Mouse (Mus musculus): Measurements from ENCODE around the gene Sort1. TPM values are rescaled to one million over a fixed set of nuclear protein-coding genes. Genes with fewer than 3 reads are reported as not detected.

Sort1 gene
- polyA plus RNA-seq, 1 experiment from 2014 or later: 12.1 TPM

GRCm38 (mm10) chr3:108321671-108322070 lies 37.8 kb downstream of the Sort1 start:
- H3K27ac ChIP-seq: no peak overlapping the region
- peaks cover 6% of the 10 kb centered on the region; the same call in 1 of the 2 replicates for H3K36me3 ChIP-seq
- H3K4me2 ChIP-seq: no peak overlapping the region
- no peak overlapping the region for H3K4me3 ChIP-seq (replicated peaks)
- H3K4me1 ChIP-seq: no peaks in the 10 kb centered on the region
- no peaks in the 10 kb centered on the region for H3K9me3 ChIP-seq (replicated peaks)
- H3K9ac ChIP-seq: no peak overlapping the region
- 78% methylated on average over 4 of the region's 4 CpGs for WGBS
- ATAC-seq (replicated peaks; ENCODE audit: low FRiP score): no peak
- no peaks in the 10 kb centered on the region for H3K27me3 ChIP-seq

GRCm38 (mm10) chr3:108322136-108322535 lies 38.3 kb downstream of the Sort1 start:
- Histone ChIP-seq H3K4me1 (no peaks in the 10 kb centered on the region), H3K36me3 (peaks cover 10% of the 10 kb centered on the region), H3K9me3 (replicated peaks) (no peaks in the 10 kb centered on the region), H3K4me3 (replicated peaks) (no peak overlapping the region), H3K27ac (no peak overlapping the region), H3K4me2 (no peak overlapping the region), H3K27me3 (no peaks in the 10 kb centered on the region), H3K9ac (no peak overlapping the region)
- 81% methylated on average over 4 of the region's 4 CpGs for WGBS
- no peak for ATAC-seq (replicated peaks; ENCODE audit: low FRiP score)

GRCm38 (mm10) chr3:108322962-108323361 lies 39.1 kb downstream of the Sort1 start:
- Histone ChIP-seq H3K4me1 (no peaks in the 10 kb centered on the region), H3K36me3 (peaks cover 11% of the 10 kb centered on the region), H3K4me2 (no peak overlapping the region), H3K27ac (no peak overlapping the region), H3K4me3 (replicated peaks) (no peak overlapping the region), H3K27me3 (no peaks in the 10 kb centered on the region), H3K9ac (no peak overlapping the region), H3K9me3 (replicated peaks) (no peaks in the 10 kb centered on the region)
- no peak for ATAC-seq (replicated peaks; ENCODE audit: low FRiP score)
- 82% methylated on average over 3 of the region's 3 CpGs for WGBS

- Histone ChIP-seq H3K27ac (no peak overlapping the region), H3K27me3 (no peaks in the 10 kb centered on the region), H3K36me3 (peaks cover 15% of the 10 kb centered on the region), H3K9me3 (replicated peaks) (no peaks in the 10 kb centered on the region), H3K4me2 (no peak overlapping the region), H3K4me3 (replicated peaks) (no peak overlapping the region), H3K4me1 (peaks cover 5% of the 10 kb centered on the region), H3K9ac (no peak overlapping the region)
- ATAC-seq (replicated peaks; ENCODE audit: low FRiP score): no peak
- WGBS: 83% methylated on average over 4 of the region's 4 CpGs
Observed at GRCm38 (mm10) chr3:108324837-108325236, 41.0 kb downstream of the Sort1 start.

GRCm38 (mm10) chr3:108325521-108325920 lies 41.6 kb downstream of the Sort1 start:
- H3K4me3 ChIP-seq (replicated peaks): no peak overlapping the region

GRCm38 (mm10) chr3:108327275-108327674 lies 43.4 kb downstream of the Sort1 start:
- 87% methylated on average over 8 of the region's 8 CpGs for WGBS
- ATAC-seq (replicated peaks; ENCODE audit: low FRiP score): no peak
- H3K27ac ChIP-seq: no peak overlapping the region

More at GRCm38 (mm10) chr3:108325521-108325920, 41.6 kb downstream of the Sort1 start:
- Histone ChIP-seq H3K9ac (no peak overlapping the region), H3K9me3 (replicated peaks) (no peaks in the 10 kb centered on the region), H3K4me1 (peaks cover 5% of the 10 kb centered on the region), H3K4me2 (no peak overlapping the region), H3K36me3 (peaks cover 22% of the 10 kb centered on the region), H3K27me3 (no peaks in the 10 kb centered on the region), H3K27ac (no peak overlapping the region)
- WGBS: 92% methylated on average over 9 of the region's 9 CpGs
- no peak for ATAC-seq (replicated peaks; ENCODE audit: low FRiP score)

GRCm38 (mm10) chr3:108327916-108328315 lies 44.0 kb downstream of the Sort1 start:
- H3K4me2 ChIP-seq: no peak overlapping the region
- no peak for ATAC-seq (replicated peaks; ENCODE audit: low FRiP score)
- no peak overlapping the region for H3K27ac ChIP-seq
- no peaks in the 10 kb centered on the region for H3K9me3 ChIP-seq (replicated peaks)
- H3K9ac ChIP-seq: no peak overlapping the region
- peaks cover 43% of the 10 kb centered on the region for H3K36me3 ChIP-seq
- no peaks in the 10 kb centered on the region for H3K27me3 ChIP-seq
- 58% methylated on average over 3 of the region's 3 CpGs for WGBS
- peaks cover 5% of the 10 kb centered on the region for H3K4me1 ChIP-seq
- no peak overlapping the region for H3K4me3 ChIP-seq (replicated peaks)

More at GRCm38 (mm10) chr3:108327275-108327674, 43.4 kb downstream of the Sort1 start:
- Histone ChIP-seq H3K4me1 (peaks cover 5% of the 10 kb centered on the region), H3K4me3 (replicated peaks) (no peak overlapping the region), H3K36me3 (peaks cover 37% of the 10 kb centered on the region), H3K4me2 (no peak overlapping the region), H3K27me3 (no peaks in the 10 kb centered on the region), H3K9ac (no peak overlapping the region), H3K9me3 (replicated peaks) (no peaks in the 10 kb centered on the region)

- peaks cover 5% of the 10 kb centered on the region for H3K4me1 ChIP-seq
- no peak overlapping the region for H3K4me3 ChIP-seq (replicated peaks)
- H3K9me3 ChIP-seq (replicated peaks): no peaks in the 10 kb centered on the region
- no peak overlapping the region for H3K9ac ChIP-seq
- no peak for ATAC-seq (replicated peaks; ENCODE audit: low FRiP score)
- peaks cover 44% of the 10 kb centered on the region for H3K36me3 ChIP-seq
- H3K27ac ChIP-seq: peak overlapping the region; percentile 81
- no peaks in the 10 kb centered on the region for H3K27me3 ChIP-seq
- WGBS: 44% methylated on average over 9 of the region's 9 CpGs
- peak overlapping the region; percentile 12; the same call in 1 of the 2 replicates for H3K4me2 ChIP-seq
Observed at GRCm38 (mm10) chr3:108328441-108328841, 44.6 kb downstream of the Sort1 start.

- ATAC-seq (replicated peaks; ENCODE audit: low FRiP score): no peak
- Histone ChIP-seq H3K36me3 (peaks cover 60% of the 10 kb centered on the region), H3K4me1 (peaks cover 5% of the 10 kb centered on the region), H3K9me3 (replicated peaks) (no peaks in the 10 kb centered on the region), H3K27ac (no peak overlapping the region), H3K4me2 (no peak overlapping the region), H3K27me3 (no peaks in the 10 kb centered on the region), H3K4me3 (replicated peaks) (no peak overlapping the region), H3K9ac (no peak overlapping the region)
- WGBS: 90% methylated on average over 6 of the region's 6 CpGs
Observed at GRCm38 (mm10) chr3:108330812-108331211, 46.9 kb downstream of the Sort1 start.

GRCm38 (mm10) chr3:108336878-108337277 lies 53.0 kb downstream of the Sort1 start:
- H3K9me3 ChIP-seq (replicated peaks): no peaks in the 10 kb centered on the region
- no peaks in the 10 kb centered on the region for H3K27me3 ChIP-seq
- H3K27ac ChIP-seq: no peak overlapping the region
- no peaks in the 10 kb centered on the region for H3K4me1 ChIP-seq
- no peak overlapping the region for H3K9ac ChIP-seq
- no peak for ATAC-seq (replicated peaks; ENCODE audit: low FRiP score)
- WGBS: 94% methylated on average over 5 of the region's 5 CpGs
- peaks cover 85% of the 10 kb centered on the region for H3K36me3 ChIP-seq
- H3K4me3 ChIP-seq (replicated peaks): no peak overlapping the region
- H3K4me2 ChIP-seq: no peak overlapping the region

- 76% methylated on average over 2 of the region's 2 CpGs for WGBS
- Histone ChIP-seq H3K36me3 (peaks cover 82% of the 10 kb centered on the region), H3K9ac (no peak overlapping the region), H3K4me2 (no peak overlapping the region), H3K27me3 (no peaks in the 10 kb centered on the region), H3K27ac (no peak overlapping the region), H3K9me3 (replicated peaks) (no peaks in the 10 kb centered on the region), H3K4me3 (replicated peaks) (no peak overlapping the region), H3K4me1 (no peaks in the 10 kb centered on the region)
- no peak for ATAC-seq (replicated peaks; ENCODE audit: low FRiP score)
Observed at GRCm38 (mm10) chr3:108341040-108341439, 57.2 kb downstream of the Sort1 start.

- WGBS: 82% methylated on average over 7 of the region's 7 CpGs
- no peak overlapping the region for H3K27ac ChIP-seq
- no peak for ATAC-seq (replicated peaks; ENCODE audit: low FRiP score)
Observed at GRCm38 (mm10) chr3:108342185-108342584, 58.3 kb downstream of the Sort1 start.

GRCm38 (mm10) chr3:108345855-108346254 lies 62.0 kb downstream of the Sort1 start:
- Histone ChIP-seq H3K27me3 (no peaks in the 10 kb centered on the region), H3K4me1 (no peaks in the 10 kb centered on the region), H3K27ac (no peak overlapping the region), H3K4me3 (replicated peaks) (no peak overlapping the region), H3K36me3 (peaks cover 82% of the 10 kb centered on the region), H3K4me2 (no peak overlapping the region), H3K9ac (no peak overlapping the region), H3K9me3 (replicated peaks) (no peaks in the 10 kb centered on the region)
- ATAC-seq (replicated peaks; ENCODE audit: low FRiP score): no peak
- 88% methylated on average over 7 of the region's 7 CpGs for WGBS

More at GRCm38 (mm10) chr3:108342185-108342584, 58.3 kb downstream of the Sort1 start:
- no peak overlapping the region for H3K4me3 ChIP-seq (replicated peaks)
- H3K27me3 ChIP-seq: no peaks in the 10 kb centered on the region
- H3K4me1 ChIP-seq: no peaks in the 10 kb centered on the region
- H3K4me2 ChIP-seq: no peak overlapping the region
- no peak overlapping the region for H3K9ac ChIP-seq
- H3K36me3 ChIP-seq: peaks cover 80% of the 10 kb centered on the region
- H3K9me3 ChIP-seq (replicated peaks): no peaks in the 10 kb centered on the region
